Mouse (Mus musculus) neural tube, embryonic 15.5 days (tissue): Measurements from ENCODE around the gene Gm42906. TPM values are rescaled to one million over a fixed set of nuclear protein-coding genes. Genes with fewer than 3 reads are reported as not detected.

Experiments used
- ATAC-seq: fragments of 200-750 bp; cut with Nextera tagmentation; 2 replicates; pipeline ENCODE4 v1.8.0; 2017; ENCODE audit warnings: mild to moderate bottlenecking, moderate TSS enrichment, moderate library complexity; ENCODE audit not compliant: low FRiP score
- H3K27ac ChIP-seq: fragments of 300-500 bp; sonication (generic); replicated peaks from 2 replicates; pipeline ENCODE4 v1.5.1; 2015; ENCODE audit warnings: mild to moderate bottlenecking, inconsistent platforms
- H3K27me3 ChIP-seq: fragments of 300-500 bp; sonication (generic); replicated peaks from 2 replicates; pipeline ENCODE4 v1.6.1; 2015; ENCODE audit warnings: inconsistent platforms
- H3K36me3 ChIP-seq: fragments of 300-500 bp; sonication (generic); 2 replicates; pipeline ENCODE4 v1.6.1; 2015; ENCODE audit warnings: inconsistent platforms
- H3K4me1 ChIP-seq: fragments of 300-500 bp; sonication (generic); 2 replicates; pipeline ENCODE4 v1.6.1; 2015; ENCODE audit warnings: inconsistent platforms
- H3K4me2 ChIP-seq: fragments of 300-500 bp; sonication (generic); 2 replicates; pipeline ENCODE4 v1.6.1; 2015; ENCODE audit warnings: inconsistent platforms, mild to moderate bottlenecking, moderate library complexity
- H3K4me3 ChIP-seq: fragments of 300-500 bp; sonication (generic); replicated peaks from 2 replicates; pipeline ENCODE4 v1.5.1; 2015; ENCODE audit warnings: mild to moderate bottlenecking, inconsistent platforms
- H3K9ac ChIP-seq: fragments of 300-500 bp; sonication (generic); replicated peaks from 2 replicates; pipeline ENCODE4 v1.6.1; 2015; ENCODE audit warnings: mild to moderate bottlenecking, inconsistent platforms
- H3K9me3 ChIP-seq: fragments of 300-500 bp; sonication (generic); replicated peaks from 2 replicates; pipeline ENCODE4 v1.6.1; 2016; ENCODE audit warnings: inconsistent platforms
- WGBS: fragments of 180-500 bp; shearing (Covaris S2); methylation state at CpG from one replicate; pipeline ENCODE4 v1.1.7; 2015; ENCODE audit warnings: mixed read lengths; 5-methylcytosine and 5-hydroxymethylcytosine counted together
- polyA plus RNA-seq: library from polyadenylated mRNA; unstranded; fragments of >200 nt; fragmentation: Nextera tagmentation; extraction: Ambion mirVana; gene quantifications from 2 replicates; pipeline ENCODE4 v1.2.1, GENCODE M21; 2015

The Gm42906 gene
- polyA plus RNA-seq, 1 experiment from 2014 or later: not detected

DNA sequence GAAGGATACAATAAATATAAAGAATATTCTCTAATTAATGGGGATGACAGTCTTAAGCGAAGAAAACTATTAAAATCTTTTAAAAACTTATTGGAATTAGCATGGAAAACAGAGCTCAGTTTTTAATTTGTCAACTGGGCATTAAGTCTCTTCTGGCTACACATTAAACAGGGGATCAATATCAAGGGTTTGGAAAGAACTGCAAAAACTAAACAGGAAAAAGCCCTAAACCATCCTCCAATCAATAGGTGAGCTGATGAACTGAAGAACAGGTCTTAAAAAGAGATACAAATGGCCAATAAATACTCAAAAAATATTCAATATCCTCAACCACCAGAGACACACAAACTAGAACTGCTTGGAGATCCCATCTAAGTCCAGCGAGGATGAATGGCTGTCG is 250.8 kb downstream of the Gm42906 start:
- Histone ChIP-seq H3K27me3 (no peaks in the 10 kb centered on the region), H3K9me3 (no peaks in the 10 kb centered on the region), H3K4me1 (0 out of 2 replicates have a peak, but pooled peaks cover 6% of the 10 kb centered on the region), H3K4me3 (no peak overlapping the region), H3K36me3 (no peaks in the 10 kb centered on the region), H3K9ac (no peak overlapping the region), H3K27ac (no peak overlapping the region), H3K4me2 (no peak overlapping the region)
- WGBS: 88% methylated on average over 3 of the region's 3 CpGs
- no peak for ATAC-seq

DNA sequence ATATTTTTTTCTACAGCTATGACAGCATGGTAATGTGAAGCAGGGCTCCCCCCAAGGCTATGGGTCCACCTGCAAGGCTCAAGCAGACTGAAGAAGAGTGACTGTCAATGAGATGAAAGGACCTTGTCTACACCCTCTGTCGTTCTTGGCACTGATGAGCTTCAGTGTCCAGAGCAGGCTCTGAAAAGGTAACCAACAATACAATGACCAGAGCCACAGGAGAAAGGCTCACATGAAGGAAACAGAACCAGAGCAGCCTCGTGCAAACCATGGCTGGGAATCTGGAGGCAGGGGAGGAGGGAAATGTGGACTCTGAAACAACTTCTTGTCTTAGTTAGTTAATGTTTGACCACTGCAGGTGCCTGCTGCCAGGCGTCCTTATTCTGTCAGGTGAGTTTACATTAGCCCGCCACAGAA is 252.1 kb downstream of the Gm42906 start:
- Histone ChIP-seq H3K27ac (no peak overlapping the region), H3K9me3 (no peaks in the 10 kb centered on the region), H3K4me3 (no peak overlapping the region), H3K9ac (no peak overlapping the region), H3K4me2 (no peak overlapping the region), H3K4me1 (0 out of 2 replicates have a peak, but pooled peaks cover 6% of the 10 kb centered on the region), H3K27me3 (no peaks in the 10 kb centered on the region), H3K36me3 (no peaks in the 10 kb centered on the region)
- no peak for ATAC-seq
- 66% methylated on average over 4 of the region's 4 CpGs for WGBS

DNA sequence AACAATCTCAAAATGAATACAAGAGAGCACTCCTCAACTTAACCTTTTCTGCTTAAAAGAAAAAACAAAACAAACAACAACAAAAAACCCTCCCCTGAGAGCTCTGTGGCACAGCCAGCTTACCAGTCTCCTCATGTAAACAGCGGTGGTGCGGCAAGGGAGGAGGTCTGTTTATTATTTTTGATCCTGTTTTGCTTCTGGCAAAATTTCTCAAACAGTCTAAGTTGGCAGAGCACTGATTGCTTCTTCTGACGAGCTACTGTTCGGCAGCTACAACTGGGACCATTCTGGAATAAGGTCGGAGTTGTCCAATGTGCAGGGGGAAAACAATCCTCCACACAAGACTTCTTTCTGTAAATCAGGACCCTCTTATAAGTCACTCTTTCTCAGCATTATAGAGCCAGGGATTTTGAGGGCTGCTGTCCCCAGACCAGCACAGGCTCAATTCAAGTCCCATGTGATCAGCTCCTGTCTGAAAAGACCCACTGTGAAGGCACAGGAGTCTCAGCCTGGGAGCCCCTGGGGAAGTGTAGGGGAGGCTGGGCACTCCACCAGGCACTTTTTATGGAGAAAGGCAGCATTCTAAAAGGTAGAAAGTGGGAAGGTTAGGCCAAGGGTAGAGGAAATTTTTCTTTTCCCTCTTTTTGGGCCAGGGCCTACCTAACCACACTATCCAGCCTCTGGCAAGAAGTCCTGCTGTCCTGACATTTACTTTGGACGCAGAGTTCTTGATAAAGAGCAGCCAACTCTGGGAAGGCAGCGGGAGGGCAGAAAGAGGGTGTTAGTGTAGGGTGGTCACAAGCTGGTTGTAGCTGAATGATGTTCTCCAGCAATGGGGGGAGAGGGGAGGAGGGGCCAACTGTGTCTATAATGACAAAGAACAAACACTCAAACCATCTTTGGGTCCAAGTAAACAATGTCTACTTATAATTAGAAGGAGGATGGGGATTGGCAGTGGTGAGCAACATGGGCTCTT is 253.2 kb downstream of the Gm42906 start:
- no peak for ATAC-seq
- no peaks in the 10 kb centered on the region for H3K9me3 ChIP-seq
- no peak overlapping the region for H3K4me3 ChIP-seq
- peak overlapping the region; percentile 15; the same call in 1 of the 2 replicates for H3K27ac ChIP-seq
- no peak overlapping the region for H3K9ac ChIP-seq
- no peaks in the 10 kb centered on the region for H3K27me3 ChIP-seq
- H3K4me1 ChIP-seq: 0 out of 2 replicates have a peak, but pooled peaks cover 6% of the 10 kb centered on the region
- H3K4me2 ChIP-seq: no peak overlapping the region
- 74% methylated on average over 7 of the region's 7 CpGs for WGBS
- no peaks in the 10 kb centered on the region for H3K36me3 ChIP-seq

DNA sequence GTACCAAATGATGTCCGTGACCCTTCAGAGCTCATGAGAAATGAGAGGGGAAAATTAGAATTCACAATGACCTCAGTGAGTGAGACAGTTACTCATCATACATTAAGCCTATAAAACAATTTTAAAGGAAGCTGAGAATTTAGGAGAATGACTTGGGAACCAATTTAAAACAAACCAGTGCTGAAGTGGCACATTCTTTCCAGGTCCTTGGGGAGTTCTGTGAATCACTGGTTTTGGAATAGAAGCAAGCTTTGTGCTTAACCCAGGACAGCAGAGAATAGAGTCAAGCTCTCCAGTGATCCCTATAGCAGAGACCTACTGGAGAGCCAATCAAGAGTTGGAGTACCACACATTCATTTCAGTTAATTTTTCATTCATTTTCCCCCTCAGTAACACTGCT is 254.2 kb downstream of the Gm42906 start:
- no peaks in the 10 kb centered on the region for H3K9me3 ChIP-seq
- H3K36me3 ChIP-seq: no peaks in the 10 kb centered on the region
- H3K4me1 ChIP-seq: 0 out of 2 replicates have a peak, but pooled peaks cover 6% of the 10 kb centered on the region
- no peak overlapping the region for H3K4me2 ChIP-seq
- H3K4me3 ChIP-seq: no peak overlapping the region
- ATAC-seq: no peak
- no peaks in the 10 kb centered on the region for H3K27me3 ChIP-seq
- H3K27ac ChIP-seq: no peak overlapping the region
- WGBS: 88% methylated on average over 1 of the region's 1 CpGs
- no peak overlapping the region for H3K9ac ChIP-seq

DNA sequence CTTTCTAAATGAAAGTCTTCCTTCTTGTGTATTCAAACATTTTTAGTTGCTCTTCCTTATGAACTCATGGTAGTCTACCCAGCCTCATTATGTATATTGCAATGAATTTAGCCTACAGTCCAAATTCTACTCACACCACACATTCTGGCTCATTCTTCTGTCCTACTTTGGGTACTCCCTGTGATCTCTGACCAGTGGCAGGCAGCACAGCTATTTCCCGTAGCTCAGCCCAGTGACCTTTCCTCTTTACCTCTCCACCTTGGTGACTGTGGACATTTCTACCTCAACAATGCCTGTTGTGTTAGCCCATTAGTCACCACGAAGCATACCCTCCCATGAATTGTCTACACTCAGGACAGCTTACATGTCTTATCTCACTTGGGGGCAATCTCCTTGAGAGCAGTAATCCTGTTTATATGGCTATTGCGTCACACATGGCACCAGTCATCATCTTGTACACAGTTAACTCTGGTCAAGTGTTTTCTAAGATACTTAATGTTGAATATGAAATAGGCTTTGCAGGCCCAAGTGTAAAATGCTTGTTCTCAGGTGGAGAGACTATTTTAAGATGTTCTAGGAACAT is 257.7 kb downstream of the Gm42906 start:
- Histone ChIP-seq H3K4me3 (no peak overlapping the region), H3K4me1 (peaks cover 16% of the 10 kb centered on the region; the same call in 1 of the 2 replicates), H3K9ac (no peak overlapping the region), H3K9me3 (no peaks in the 10 kb centered on the region), H3K27me3 (no peaks in the 10 kb centered on the region), H3K36me3 (no peaks in the 10 kb centered on the region), H3K4me2 (no peak overlapping the region), H3K27ac (no peak overlapping the region)
- ATAC-seq: no peak
- WGBS: 86% methylated on average over 3 of the region's 3 CpGs

DNA sequence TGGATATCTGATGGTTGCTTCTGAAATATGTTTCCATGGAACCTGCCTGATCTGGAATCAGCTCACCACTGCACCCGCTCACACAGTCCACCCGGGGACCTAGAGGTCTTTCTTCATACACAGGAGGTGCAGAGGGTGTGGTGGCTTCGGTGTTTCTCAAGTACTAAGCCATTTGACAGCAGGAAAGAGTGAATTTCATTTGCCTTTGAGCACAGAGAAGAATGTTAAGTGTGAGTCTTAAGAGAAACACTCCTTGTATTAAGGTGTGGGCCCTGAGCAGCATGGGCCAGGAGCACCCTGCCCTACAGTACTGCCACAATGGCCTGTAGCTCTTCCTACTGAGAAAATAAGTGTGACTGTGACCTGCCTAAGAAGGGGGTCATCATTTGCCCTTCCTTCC is 259.8 kb downstream of the Gm42906 start:
- Histone ChIP-seq H3K4me3 (no peak overlapping the region), H3K9me3 (no peaks in the 10 kb centered on the region), H3K27me3 (no peaks in the 10 kb centered on the region), H3K4me2 (no peak overlapping the region), H3K36me3 (no peaks in the 10 kb centered on the region), H3K9ac (no peak overlapping the region), H3K27ac (peak overlapping the region; percentile 54), H3K4me1 (peaks cover 10% of the 10 kb centered on the region; the same call in 1 of the 2 replicates)
- no peak for ATAC-seq
- 92% methylated on average over 3 of the region's 3 CpGs for WGBS

DNA sequence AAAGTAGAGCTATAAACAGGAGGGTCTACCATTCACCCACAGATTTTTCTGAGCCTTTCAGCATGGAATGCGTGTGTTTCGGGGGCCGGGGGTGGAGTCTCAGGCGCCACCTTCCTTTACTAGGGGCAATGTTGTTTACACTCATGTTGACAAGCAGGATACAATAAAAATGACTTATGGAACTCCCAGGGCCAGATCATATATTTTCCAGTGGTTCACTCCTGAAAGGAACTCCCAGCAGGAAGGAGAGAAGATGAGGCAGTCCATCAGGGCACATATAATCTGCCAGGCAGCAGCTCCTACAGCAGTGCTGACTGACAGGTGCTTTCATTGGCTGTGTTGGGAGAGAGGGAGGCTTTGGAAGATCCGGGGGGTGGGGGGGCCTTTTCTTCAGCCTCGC is 260.3 kb downstream of the Gm42906 start:
- no peaks in the 10 kb centered on the region for H3K9me3 ChIP-seq
- H3K4me1 ChIP-seq: peaks cover 10% of the 10 kb centered on the region; the same call in 1 of the 2 replicates
- no peaks in the 10 kb centered on the region for H3K36me3 ChIP-seq
- WGBS: 46% methylated on average over 6 of the region's 6 CpGs
- peak; percentile 52 for ATAC-seq
- no peak overlapping the region for H3K9ac ChIP-seq
- no peaks in the 10 kb centered on the region for H3K27me3 ChIP-seq
- H3K4me3 ChIP-seq: no peak overlapping the region
- no peak overlapping the region for H3K27ac ChIP-seq
- H3K4me2 ChIP-seq: no peak overlapping the region

DNA sequence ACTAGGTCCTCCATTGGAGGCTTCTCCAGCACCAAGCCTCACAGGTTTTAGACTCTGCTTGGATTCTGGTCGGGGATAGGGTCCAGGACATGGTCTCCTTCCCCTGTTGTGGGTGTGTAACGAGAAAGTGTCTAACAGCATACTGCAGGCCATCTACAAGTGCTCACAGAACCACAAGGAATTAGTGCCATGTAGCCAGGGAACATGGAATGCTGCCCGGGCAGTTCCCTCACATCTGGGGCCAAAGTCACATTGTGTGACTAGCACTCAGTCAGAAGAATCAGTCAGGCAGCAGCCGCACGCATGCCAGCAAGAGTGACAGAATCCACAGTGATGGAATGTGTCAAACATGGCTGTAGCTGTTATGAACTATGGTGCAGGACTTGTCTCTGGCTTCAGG is 261.7 kb downstream of the Gm42906 start:
- Histone ChIP-seq H3K27me3 (no peaks in the 10 kb centered on the region), H3K9ac (no peak overlapping the region), H3K27ac (no peak overlapping the region), H3K4me1 (peaks cover 10% of the 10 kb centered on the region; the same call in 1 of the 2 replicates), H3K4me3 (no peak overlapping the region), H3K9me3 (no peaks in the 10 kb centered on the region), H3K36me3 (no peaks in the 10 kb centered on the region), H3K4me2 (no peak overlapping the region)
- WGBS: 88% methylated on average over 5 of the region's 5 CpGs
- no peak for ATAC-seq

DNA sequence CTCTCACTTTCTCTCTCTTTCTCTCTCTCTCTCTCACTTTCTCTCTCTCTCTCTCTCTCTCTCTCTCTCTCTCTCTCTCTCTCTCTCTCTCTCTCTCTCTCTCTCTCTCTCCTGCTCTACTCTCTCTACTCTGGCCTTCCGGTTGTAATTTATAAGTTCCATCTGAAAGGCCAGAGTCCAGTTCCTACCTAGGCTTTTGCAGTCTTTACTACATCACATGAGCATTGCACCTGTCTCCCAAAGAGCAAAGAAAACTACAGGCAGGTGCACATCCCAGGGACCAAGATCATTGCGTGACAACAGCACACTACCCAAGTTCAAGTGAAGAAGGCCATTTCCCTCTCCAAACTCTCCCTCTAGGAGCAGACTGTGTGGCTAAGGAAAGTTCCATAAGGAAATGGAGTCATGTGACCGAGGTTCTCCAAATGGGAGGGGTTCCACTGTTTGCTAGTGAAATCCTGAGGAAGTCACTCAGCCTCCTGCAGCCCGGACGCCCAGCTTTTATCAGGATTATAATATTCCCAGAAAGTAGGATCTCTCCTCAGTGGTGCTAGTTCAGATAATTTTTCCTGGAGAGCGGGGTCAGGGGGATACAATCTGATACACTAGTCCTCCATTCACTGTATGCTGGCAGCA is 262.5 kb downstream of the Gm42906 start:
- H3K9ac ChIP-seq: no peak overlapping the region
- H3K9me3 ChIP-seq: no peaks in the 10 kb centered on the region
- no peaks in the 10 kb centered on the region for H3K27me3 ChIP-seq
- H3K36me3 ChIP-seq: no peaks in the 10 kb centered on the region
- 88% methylated on average over 6 of the region's 6 CpGs for WGBS
- no peak overlapping the region for H3K4me2 ChIP-seq
- H3K27ac ChIP-seq: no peak overlapping the region
- no peak for ATAC-seq
- H3K4me1 ChIP-seq: peaks cover 10% of the 10 kb centered on the region; the same call in 1 of the 2 replicates
- H3K4me3 ChIP-seq: no peak overlapping the region

DNA sequence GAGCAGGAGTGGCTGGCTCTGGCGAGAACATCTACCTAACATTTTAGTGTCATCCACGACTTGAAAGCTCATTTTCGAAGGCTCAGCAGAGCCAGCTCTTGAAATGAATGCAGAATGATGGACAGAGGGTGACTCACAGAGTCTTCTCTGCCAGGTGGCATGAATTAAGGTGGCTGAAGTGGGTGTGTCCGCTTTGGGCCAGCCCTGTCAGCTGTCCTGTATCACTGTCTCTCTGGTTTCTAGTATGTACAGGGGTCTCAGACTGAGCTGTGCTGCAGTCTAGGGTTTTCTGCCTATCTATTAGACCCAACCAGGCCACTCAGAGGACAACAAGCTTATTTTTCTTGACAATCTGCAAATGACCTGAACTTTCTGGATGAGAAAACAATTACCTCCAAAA is 263.1 kb downstream of the Gm42906 start:
- no peak overlapping the region for H3K9ac ChIP-seq
- no peak for ATAC-seq
- H3K27ac ChIP-seq: peak overlapping the region; percentile 15; the same call in 1 of the 2 replicates
- H3K9me3 ChIP-seq: no peaks in the 10 kb centered on the region
- 80% methylated on average over 4 of the region's 4 CpGs for WGBS
- no peaks in the 10 kb centered on the region for H3K36me3 ChIP-seq
- H3K4me3 ChIP-seq: no peak overlapping the region
- H3K4me2 ChIP-seq: no peak overlapping the region
- H3K4me1 ChIP-seq: peaks cover 10% of the 10 kb centered on the region; the same call in 1 of the 2 replicates
- no peaks in the 10 kb centered on the region for H3K27me3 ChIP-seq

DNA sequence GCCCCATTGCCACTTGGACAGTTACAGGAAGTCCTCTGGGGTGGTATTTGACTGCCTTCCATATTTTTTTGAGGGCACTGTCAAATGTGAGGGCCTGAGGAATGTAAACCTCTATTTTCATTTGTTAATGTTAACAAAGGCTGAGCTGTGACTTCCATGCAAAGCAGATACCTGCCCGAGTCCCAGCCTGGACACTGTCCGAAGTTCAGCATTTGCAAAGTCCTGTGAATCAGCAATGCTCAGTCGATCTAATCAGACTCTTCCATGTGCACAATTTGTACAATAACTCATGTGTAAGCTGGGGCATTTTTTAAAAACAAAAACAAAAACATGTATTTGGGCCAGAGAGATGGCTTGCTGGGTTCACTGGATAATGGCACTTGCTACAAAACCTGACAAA is 265.3 kb downstream of the Gm42906 start:
- no peak overlapping the region for H3K4me2 ChIP-seq
- H3K4me1 ChIP-seq: peaks cover 2% of the 10 kb centered on the region; the same call in 1 of the 2 replicates
- no peak overlapping the region for H3K9ac ChIP-seq
- H3K4me3 ChIP-seq: no peak overlapping the region
- no peaks in the 10 kb centered on the region for H3K27me3 ChIP-seq
- no peak for ATAC-seq
- H3K9me3 ChIP-seq: no peaks in the 10 kb centered on the region
- WGBS: 91% methylated on average over 3 of the region's 3 CpGs
- H3K36me3 ChIP-seq: no peaks in the 10 kb centered on the region
- no peak overlapping the region for H3K27ac ChIP-seq
